Mouse (Mus musculus) ovary, postnatal 14 days (tissue): ENCODE measurements around the gene Fgl2.
A peak's percentile ranks its signal among the peaks of the same experiment; 100 is the strongest.
"Not testable (repeated sequence)": the region's sequence is repeated elsewhere in the genome, so short reads cannot be mapped to it uniquely, and the experiment has no call there.

Experiments used
- DNase-seq: peaks from one replicate; pipeline ENCODE4 v3.0.0; 2022; ENCODE audit warnings: low spot score

The Fgl2 gene

DNA sequence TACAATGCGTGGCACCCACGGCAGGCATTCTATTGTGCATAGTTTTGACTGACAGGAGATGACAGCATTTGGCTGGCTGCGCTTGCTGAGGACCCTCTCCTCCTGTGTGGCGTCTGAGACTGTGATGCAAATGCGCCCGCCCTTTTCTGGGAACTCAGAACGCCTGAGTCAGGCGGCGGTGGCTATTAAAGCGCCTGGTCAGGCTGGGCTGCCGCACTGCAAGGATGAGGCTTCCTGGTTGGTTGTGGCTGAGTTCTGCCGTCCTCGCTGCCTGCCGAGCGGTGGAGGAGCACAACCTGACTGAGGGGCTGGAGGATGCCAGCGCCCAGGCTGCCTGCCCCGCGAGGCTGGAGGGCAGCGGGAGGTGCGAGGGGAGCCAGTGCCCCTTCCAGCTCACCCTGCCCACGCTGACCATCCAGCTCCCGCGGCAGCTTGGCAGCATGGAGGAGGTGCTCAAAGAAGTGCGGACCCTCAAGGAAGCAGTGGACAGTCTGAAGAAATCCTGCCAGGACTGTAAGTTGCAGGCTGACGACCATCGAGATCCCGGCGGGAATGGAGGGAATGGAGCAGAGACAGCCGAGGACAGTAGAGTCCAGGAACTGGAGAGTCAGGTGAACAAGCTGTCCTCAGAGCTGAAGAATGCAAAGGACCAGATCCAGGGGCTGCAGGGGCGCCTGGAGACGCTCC lies at the start of gene Fgl2:
Gene Fgl2, plus strand, starts transcription at position 150 of the 687 bp plus-strand sequence.
- peak; percentile 51 for DNase-seq

DNA sequence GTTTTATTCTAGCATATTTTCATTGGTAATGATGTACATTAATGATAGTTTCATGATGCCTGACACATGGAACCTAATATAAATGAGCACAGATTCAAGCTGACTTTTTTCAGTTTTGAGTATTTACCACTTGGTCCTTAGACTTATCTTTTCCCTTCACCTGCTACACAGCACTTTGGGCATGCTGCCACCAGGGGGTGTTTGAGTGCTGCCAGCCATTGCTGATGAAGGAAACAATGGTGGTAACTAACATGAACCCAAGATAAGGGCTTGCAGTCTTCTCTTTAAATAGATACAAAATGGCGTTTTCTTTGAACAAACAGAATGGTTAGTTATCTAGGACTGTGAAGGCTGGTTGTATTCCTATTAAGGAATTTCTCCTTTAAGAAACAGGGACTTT lies 45.9 kb upstream of the Fgl2 start:
- DNase-seq = peak; percentile 33

DNA sequence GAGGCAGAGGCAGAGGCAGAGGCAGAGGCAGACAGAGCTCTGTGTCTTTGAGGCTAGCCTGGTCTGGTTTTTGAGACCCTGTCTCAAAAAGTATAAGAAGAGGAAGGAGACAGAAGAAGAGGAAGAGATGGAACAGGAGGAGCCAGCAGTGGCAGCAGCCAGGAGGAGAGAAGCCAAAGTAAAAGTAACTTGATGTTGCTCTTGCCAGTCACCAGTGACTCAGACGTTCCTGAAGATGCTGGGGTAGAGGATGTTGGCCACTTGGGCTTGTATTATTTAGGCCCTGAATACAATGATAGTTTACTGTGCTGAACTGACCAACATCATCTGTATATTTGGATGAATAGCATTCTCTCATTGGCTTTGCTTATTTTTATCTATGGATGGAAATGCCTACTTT lies 43.9 kb upstream of the Fgl2 start:
- DNase-seq = no peak

DNA sequence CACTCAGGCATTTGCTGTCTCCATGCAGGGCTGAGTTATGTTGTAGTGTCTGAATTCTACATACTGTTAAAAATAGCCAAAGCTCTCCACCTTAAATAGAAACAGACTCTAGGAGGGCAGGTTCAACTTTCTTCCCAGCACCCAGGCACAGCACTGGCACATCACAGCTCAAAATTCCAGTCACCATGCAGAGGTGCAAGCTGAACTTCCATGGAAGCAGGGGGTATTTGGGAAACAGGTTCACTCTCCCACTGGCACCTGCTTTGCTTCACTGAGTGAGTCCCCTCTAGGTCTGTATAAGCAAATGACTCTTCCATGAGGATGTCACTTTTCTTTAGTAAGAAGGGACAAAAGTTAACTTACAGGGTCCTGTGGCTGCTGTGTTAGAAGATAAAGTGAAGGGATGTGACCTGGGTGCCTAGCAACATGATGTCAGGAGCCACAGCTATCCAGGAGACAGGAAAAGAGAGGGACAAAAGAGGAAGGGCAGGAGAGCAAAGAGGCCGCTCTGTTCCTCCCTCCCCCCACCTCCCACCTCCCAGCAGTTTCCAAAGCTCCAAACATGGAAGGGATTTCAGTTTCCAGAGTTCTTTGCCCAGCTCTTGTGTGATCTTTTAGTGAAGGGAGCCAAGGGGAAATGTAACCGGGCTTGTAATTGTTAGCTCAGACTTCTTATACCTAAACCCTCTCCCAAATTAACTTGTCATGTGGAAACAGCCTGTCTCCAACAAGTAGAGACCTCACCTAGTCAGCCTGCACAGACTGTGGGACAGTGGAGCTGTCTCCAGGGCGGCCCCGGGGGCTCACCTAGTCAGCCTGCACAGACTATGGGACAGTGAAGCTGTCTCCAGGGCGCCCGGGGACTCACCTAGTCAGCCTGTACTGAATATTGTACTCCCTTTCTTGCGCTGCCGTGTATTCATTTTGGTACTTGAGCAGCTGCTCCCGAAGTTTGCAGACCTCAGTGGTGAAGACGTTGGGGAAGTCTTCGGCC lies 42.5 kb upstream of the Fgl2 start:
- no peak for DNase-seq

DNA sequence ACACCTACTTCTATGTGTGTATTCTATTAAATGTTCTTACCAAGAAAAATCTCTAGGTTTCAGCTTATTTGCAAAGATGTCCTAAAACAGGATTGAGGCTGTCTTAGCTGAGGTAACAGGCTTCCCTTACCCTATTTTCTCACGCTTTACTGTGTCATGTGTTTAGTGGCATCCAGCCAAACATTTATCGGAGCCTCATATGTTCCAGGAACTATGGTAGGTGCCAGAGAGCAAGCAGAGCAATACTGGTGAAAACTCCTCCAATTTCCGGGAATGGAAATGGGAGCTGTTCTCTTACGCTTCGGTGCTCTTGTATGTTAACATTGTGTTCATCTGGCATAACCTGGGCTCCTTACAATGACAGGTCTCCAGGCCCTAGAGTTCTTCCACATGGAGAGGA lies 40.8 kb upstream of the Fgl2 start:
- no peak for DNase-seq

DNA sequence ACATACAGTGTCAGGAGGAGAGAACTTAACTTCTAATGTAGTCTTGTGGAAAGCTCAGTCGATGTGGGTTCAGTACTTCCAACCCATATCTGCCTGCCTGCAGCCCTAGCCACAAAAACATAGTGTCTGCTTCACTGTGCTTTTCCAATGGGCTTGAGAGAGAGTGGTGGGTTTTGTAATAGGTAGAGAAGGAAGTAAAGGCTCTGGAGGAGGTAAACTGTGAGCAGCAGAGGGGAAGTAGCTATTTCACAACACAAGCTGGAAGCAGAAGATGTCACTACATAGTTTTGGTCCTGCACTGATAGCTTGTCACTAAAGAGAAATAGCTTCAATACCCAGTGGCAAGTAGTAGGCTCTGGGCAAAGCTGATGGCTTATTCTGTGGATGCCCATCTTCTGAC lies 40.3 kb upstream of the Fgl2 start:
- DNase-seq = no peak

DNA sequence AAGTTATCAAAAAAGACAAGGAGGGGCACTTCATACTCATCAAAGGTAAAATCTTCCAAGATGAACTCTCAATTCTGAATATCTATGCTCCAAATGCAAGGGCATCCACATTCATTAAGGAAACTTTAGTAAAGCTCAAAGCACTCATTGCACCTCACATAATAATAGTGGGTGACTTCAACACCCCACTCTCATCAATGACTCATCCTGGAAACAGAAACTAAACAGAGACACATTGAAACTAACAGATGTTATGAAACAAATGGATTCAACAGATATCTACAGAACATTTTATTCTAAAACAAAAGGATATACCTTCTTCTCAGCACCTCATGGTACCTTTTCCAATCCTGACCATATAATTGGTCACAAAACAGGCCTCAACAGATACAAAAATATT lies 30.2 kb upstream of the Fgl2 start:
- not testable (repeated sequence) for DNase-seq

DNA sequence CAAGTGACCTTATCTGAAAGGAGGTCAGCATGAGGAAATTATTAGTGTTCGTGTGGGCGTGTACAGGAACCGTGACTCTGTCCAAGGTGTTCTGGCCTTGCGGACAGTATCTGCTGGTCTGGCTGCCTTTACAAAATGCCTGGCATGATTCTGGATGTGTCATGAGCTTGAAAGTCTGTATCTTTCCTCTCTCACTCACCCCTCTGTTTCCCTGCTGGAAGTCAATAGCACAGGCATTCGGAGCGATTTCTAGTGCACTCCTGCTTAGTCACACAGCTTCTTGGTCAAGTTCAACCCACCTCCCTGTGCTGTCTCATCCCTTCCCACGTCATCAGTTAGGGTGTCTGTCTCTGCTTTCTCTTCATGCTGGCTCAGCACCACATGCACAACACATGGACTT lies 24.1 kb upstream of the Fgl2 start:
- no peak for DNase-seq

DNA sequence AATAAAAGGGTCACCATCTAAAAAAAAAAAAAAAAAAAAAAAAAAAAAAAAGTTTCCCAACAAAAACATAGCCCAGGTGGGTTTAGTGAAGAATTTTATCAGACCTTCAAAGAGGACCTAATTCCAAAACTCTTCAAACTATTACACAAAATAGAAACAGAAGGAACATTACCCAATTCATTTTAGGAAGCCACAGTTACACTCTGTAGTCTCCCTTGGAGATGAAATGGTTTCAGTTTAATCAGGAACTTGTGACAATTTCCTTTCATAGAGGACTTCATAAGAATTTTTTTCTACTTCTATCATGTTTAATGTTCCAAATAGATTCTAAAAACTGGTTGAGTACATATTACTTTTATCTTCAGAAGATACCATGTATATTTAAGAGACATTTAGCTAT lies 20.8 kb upstream of the Fgl2 start:
- no peak for DNase-seq

DNA sequence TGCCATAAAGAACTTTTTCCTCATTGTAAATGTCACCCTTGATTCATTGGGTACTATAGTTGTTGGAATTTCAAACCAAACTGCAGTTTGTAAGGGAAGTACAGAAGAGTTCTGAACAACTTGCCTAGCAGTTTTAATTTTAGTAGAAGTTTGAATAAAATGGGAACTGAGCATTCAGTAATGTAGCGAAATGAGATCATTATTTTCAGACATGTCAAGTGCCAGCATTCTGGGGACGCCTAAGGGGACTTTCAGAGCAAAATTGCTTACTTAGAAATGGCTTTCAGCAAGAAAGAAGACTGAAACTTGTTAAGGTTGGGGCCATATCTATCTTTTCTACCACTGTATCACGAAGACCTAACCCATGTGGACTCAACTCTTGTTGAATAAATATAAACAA lies 13.8 kb upstream of the Fgl2 start:
- DNase-seq = no peak

DNA sequence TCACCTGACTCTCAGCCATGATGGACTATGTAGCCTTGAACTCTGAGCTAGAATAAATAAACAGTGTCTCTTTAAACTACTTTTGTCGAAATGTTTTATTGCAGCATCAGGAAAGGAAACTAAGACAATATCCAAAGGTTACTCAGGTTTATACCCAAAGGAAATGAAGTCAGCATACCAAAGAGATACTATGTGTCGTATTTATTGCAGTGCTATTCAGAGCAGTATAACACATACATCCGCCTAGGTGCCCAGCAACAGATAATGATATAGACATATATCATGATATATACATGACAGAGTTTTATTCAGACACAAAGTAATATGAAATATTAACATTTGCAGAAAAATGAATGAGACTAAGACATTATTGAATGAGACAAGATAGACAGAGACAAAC lies 9.1 kb upstream of the Fgl2 start:
- no peak for DNase-seq

DNA sequence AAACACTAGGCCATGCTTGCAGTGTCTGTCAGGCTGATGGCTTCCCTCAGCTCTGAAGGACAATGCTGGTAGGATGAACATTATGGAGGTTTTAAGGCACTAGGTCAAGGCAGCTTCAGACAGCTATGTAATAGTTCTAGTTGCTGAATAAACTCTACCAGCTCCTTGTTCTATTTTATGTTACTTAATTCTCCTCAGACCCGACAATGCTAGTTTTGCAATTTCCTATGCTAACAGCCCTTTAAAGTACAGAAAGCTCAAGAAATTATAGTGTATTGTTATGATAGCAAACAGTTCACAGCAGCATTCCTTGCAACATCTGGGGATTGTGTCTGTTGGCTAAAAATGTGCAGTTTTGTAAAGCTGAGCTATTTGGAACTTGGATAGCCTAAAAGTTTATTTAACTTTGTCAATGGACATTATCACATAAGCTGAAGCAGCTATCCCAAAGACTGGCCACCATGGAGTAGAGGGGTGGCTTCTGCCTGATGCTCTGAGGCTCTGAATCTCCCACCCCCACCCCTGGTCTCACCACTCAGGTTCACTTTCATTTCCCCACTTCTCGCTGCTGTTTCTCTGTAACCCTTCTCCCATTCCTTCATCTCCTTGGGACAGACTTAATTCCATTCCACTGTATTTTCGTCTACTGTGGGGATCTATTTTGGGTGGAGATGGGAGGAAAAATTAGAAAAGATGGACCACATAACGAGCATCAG lies 5.9 kb upstream of the Fgl2 start:
- DNase-seq = no peak

DNA sequence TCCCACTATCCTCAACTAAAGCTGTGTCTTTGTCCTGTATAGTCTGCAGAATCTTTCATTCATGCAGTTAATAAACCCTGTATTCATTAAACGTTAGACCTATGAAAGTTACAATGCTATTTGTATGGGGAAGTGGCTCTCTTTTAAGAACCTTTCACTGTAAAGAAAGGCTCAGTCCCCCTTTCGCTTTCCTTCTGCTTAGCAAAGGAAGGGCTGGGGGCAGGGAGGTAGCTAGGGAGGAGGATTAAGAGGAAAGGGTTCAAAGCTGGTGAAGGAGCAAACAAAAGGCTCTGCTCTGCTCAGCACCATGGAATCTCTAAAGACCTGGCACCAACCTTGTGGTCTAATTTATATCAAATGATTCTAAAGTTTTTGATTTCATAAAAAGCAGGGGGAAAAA lies 4.9 kb upstream of the Fgl2 start:
- no peak for DNase-seq

DNA sequence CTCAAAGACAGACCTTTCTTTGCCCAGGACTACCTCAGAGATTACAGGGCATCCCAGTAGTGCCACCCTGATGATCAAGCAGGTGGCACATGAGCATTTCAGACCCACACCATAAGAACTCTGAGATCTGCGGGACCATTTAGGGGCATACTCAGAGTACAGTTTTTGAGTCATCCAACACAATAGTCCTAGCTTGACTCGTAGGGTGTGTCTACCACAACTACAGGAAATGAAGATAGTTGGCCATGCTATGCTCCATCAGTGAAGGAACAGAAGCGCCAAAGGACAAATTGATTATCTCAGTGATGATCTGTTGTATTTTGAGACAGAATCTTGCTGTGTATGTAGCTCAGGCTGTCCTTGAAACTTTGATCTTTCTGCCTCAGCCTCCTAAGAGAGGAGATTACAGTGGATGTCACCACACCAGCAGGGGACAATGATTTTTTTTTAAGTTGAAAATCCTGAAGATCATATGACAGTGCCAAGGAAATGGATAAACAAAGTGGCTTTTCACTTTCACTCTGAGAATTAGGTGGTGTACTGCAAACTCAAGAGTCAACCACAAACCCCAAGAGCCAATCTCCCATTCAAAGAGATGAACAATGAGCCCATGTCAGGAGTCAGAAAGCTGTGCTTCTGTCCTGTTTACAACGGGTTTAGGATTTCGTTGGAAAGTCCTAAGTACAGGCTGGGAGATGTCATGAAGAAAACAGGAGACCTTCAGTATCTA lies 2.1 kb upstream of the Fgl2 start:
- no peak for DNase-seq

DNA sequence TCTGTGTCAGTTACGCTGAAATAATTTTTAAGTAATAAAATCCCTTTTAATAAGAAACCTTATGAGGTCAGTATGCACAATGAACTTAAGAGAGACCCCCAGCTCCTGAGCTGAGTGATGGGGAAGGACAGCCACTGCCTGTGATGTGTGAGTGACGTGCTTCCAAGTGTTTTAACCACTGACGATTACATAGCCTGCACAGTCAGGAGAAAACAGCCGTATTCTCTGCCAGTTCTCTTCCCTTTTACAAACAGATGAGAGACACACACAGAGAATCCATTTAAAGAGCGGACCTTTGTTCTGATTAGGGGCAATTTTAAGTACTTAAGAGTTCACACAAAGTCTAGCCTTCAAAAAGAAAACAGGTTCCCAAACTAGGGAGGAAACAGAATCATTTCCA lies 522 bp upstream of the Fgl2 start:
- no peak for DNase-seq

DNA sequence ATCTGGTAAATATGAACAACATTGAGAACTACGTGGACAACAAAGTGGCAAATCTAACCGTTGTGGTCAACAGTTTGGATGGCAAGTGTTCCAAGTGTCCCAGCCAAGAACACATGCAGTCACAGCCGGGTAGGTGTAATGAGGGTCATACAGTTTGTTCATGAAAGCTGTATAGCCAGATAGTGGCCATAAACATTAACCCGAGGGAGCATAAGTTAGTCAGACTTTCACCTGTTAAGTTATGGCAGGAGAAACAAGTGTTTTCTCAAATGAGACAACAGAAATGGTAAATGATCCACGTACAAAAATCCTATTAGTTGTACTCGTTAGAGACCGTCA lies 707 bp downstream of the Fgl2 start:
- DNase-seq = no peak

DNA sequence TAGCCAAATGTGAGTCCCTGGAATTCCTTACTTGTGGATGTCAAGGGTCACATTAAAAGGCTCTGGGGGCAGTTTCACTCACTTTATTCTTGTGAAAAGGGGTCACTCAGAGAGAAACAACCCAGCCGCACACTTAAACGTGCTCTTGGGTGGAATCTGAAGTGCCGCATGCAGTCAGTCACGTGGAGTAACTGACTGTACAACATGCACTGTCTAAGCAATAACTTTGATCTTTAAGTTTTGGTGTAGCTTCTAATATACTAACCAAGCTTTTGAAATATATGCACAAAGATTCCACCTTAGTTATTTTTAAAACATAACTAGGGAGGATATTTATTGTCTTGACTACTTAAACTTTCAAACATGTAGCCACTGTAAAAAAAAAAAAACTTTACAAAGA lies 4.5 kb downstream of the Fgl2 start:
- no peak for DNase-seq

DNA sequence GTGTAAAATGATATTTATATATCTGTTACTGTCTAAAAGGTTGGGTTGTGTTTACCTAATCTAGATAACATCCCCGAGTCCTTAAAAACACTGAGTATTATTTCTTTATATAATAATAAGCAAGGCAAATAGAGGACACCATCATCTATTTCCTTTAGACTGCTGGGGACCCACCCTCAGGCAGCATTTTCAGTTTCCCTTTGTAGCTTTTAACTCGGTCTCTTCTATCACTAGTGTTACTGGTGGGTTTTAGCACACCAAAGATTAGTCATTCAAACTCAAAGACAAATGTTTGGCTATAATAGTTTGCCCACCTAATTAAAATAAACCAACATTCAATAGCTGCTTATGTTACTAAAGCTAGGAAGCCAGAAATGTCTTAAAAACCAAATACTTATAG lies 6.0 kb downstream of the Fgl2 start:
- no peak for DNase-seq

DNA sequence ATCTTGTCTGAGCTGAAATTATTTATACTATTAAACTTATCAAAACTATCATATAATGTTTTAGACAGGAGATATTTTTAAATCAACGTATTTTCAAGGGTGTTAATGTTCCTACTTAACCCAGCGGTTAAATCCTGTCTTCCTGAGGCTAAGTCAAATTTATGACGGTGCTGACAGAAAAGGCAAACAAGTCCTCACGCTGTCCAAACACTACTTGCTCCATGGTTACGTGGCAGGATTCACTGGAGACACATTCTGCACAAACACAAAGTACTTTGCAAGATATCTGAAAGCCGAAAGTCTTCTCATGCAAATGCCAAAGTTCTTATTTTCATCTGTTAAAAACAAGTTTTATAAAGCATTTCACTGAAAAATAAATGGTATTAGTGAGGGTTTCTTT lies 9.5 kb downstream of the Fgl2 start:
- DNase-seq = no peak

DNA sequence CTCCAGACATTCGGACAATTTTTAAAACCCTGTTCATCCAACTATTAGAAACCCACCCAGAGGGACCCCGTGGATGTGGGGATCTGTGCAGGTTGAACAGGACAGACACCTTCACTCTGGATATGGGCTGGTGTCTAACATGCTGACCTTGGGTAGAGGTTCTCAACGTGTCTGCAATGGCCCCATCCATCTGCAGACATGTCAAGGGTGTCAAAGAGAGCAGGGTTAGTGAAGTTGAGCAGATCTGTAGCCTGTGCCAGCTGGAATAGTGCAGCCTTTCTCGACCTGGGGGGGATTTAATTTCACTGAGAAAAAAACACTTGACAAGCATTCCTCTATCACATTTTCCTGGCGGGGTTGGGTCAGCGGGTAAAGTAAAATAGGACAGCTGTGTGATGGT lies 10.2 kb downstream of the Fgl2 start:
- no peak for DNase-seq

DNA sequence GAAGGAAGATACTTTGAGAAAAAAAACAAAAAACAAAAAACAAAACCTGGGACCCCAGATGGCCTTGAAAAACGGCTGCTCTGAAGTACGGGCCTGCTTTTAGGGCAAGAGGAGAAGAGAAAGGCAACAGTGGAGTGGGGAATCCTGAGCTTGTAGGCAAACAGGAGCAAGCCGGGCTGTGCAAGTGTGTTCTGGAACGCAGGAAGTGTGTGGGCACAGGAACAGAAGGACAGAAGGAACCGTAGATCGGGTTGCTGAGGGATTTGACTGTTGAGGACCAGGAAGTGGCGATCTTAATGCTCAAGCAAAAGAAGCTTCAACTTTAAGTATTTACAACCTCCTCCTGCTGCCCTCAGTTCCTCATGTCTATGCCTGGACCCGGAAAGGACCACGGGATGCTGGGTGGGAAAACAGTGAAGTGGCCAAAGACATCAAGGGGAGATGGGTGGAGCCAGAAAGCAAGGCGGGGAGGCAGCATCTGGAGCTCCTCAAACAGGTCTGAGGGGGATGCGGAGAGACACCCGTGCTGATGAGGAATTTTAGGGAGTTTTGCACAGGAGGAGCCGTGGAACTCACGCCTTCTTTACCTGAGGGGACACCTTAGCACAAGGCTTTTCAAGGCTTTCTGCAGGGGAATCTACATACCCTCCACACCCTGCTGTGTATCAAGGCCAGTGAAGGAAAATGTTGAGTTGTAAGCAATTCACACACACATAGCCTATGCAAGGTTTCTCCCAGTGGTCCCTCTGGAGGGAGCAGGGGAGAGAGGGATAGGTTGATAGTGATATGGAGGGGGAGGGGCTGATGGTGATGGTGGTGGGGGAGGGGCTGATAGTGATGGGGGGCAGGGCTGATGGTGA lies 11.2 kb downstream of the Fgl2 start:
- DNase-seq = no peak
